Mouse (Mus musculus) embryonic facial prominence, embryonic 11.5 days (tissue): ENCODE measurements at regions not wholly inside any gene's neighbourhood (a gene's known extent, or its start where the extent isn't known, plus 50 kb on each side); places are given as distances from the start of the nearest gene placed in this dataset.

ENCODE experiments used
- ATAC-seq: fragments of 200-750 bp; cut with Nextera tagmentation; replicated peaks from 2 replicates; pipeline ENCODE4 v1.8.0; 2017; ENCODE audit warnings: low read depth; ENCODE audit not compliant: insufficient number of reproducible peaks, low FRiP score, low TSS enrichment
- DNase-seq: peaks from one replicate; pipeline ENCODE4 v3.0.0-alpha.2; 2015; ENCODE audit warnings: low spot score
- H3K27ac ChIP-seq: fragments of 300-500 bp; sonication (generic); replicated peaks from 2 replicates; pipeline ENCODE4 v1.5.1; 2014; ENCODE audit warnings: mild to moderate bottlenecking, low read depth, low read length, control low read depth
- H3K27me3 ChIP-seq: fragments of 300-500 bp; sonication (generic); 2 replicates; pipeline ENCODE4 v1.6.1; 2014; ENCODE audit warnings: mild to moderate bottlenecking, low read length, moderate library complexity, mixed read lengths; ENCODE audit not compliant: control insufficient read depth, insufficient read depth
- H3K36me3 ChIP-seq: fragments of 300-500 bp; sonication (generic); replicated peaks from 2 replicates; pipeline ENCODE4 v1.6.1; 2014; ENCODE audit warnings: low read depth, mild to moderate bottlenecking, low read length, moderate library complexity, mixed read lengths; ENCODE audit not compliant: control insufficient read depth, insufficient read depth
- H3K4me1 ChIP-seq: fragments of 300-500 bp; sonication (generic); 2 replicates; pipeline ENCODE4 v1.6.1; 2014; ENCODE audit warnings: low read length, mixed read lengths; ENCODE audit not compliant: control insufficient read depth, insufficient read depth
- H3K4me2 ChIP-seq: fragments of 300-500 bp; sonication (generic); 2 replicates; pipeline ENCODE4 v1.6.1; 2014; ENCODE audit warnings: low read depth, mild to moderate bottlenecking, control low read depth, low read length, moderate library complexity
- H3K4me3 ChIP-seq: fragments of 300-500 bp; sonication (generic); 2 replicates; pipeline ENCODE4 v1.5.1; 2014; ENCODE audit warnings: low read depth, low read length, control low read depth
- H3K9ac ChIP-seq: fragments of 300-500 bp; sonication (generic); replicated peaks from 2 replicates; pipeline ENCODE4 v1.6.1; 2014; ENCODE audit warnings: mild to moderate bottlenecking, control low read depth, low read length
- H3K9me3 ChIP-seq: fragments of 300-500 bp; sonication (generic); replicated peaks from 2 replicates; pipeline ENCODE4 v1.6.1; 2016; ENCODE audit warnings: mild to moderate bottlenecking, low read length, inconsistent platforms, mixed read lengths; ENCODE audit not compliant: control insufficient read depth
- WGBS: fragments of 180-500 bp; shearing (Covaris S2); extraction: QIAGEN DNeasy Blood & Tissue Kit; methylation state at CpG from one replicate; pipeline ENCODE4 v1.1.7; 2014; 5-methylcytosine and 5-hydroxymethylcytosine counted together

DNA sequence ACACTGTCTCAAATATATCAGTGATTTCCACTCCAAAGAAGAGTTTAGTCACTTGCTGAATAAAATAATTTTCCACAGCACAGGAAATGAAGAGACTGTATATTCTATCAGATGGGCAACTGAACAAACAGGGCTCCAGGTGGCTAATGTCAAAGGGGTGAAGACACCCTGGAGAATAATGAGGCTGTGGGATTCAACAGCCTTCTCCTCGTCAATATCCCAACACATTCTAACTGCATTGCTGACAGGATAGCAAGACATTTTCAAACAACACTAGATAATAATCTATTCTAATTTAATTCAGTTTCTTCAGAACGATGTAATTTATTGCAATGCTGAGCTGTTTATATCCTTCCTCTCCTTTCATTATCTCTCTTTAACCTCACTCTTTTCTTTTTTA lies 134.4 kb upstream of the Klhl13 start:
- Histone ChIP-seq H3K4me1 (no peaks in the 10 kb centered on the region), H3K4me3 (no peak overlapping the region), H3K9me3 (no peaks in the 10 kb centered on the region), H3K9ac (no peak overlapping the region), H3K4me2 (no peak overlapping the region), H3K27me3 (no peaks in the 10 kb centered on the region), H3K36me3 (no peaks in the 10 kb centered on the region), H3K27ac (no peak overlapping the region)
- ATAC-seq (no peak), DNase-seq (no peak)
- WGBS = 58% methylated on average over 2 of the region's 2 CpGs

DNA sequence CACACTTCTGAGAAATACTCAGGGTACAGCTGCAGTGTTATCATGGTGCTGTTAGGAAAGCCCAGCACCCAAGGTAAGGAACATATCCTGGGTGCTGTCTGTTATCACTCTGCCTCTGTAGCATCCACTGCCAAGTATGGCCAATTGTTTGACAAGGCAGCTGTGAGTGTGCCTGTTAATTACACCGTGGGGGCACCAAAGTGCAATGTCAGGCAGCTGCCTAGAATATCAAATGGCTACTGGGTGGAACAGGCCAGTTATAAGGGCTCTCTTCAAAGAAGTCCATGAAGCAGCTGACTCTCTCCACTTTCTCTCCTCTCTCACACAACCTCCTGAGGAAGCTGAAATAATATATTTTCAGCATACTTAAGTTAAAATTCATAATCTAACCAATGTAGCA lies 130.3 kb upstream of the Klhl13 start:
- Histone ChIP-seq H3K4me3 (no peak overlapping the region), H3K27me3 (no peaks in the 10 kb centered on the region), H3K27ac (no peak overlapping the region), H3K36me3 (no peaks in the 10 kb centered on the region), H3K9me3 (no peaks in the 10 kb centered on the region), H3K4me2 (no peak overlapping the region), H3K9ac (no peak overlapping the region), H3K4me1 (no peaks in the 10 kb centered on the region)
- DNase-seq = no peak
- WGBS = 33% methylated on average over 1 of the region's 1 CpGs
- ATAC-seq = no peak

DNA sequence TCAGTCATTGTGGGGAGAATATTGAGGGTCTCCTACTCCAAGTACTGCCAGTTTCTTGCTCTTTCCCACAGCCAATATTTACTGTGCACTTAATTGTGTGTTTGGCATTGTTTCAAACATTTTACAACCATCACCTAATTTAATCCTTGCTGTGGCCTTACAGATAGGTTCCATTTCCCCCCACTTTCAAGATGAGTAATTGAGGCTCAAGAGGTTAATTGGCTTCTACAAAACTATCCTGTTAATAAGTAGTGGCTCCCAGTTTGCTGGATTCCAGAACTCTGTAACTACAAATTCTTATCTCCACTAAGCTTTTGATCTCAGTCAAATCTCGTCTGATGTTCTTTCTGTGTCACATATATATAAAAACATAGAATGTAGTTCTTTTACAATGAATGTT lies 112.0 kb upstream of the Klhl13 start:
- ATAC-seq = no peak
- no peak overlapping the region for H3K27ac ChIP-seq
- no peak overlapping the region for H3K4me2 ChIP-seq
- no peak overlapping the region for H3K9ac ChIP-seq
- H3K4me3 ChIP-seq = no peak overlapping the region
- no peaks in the 10 kb centered on the region for H3K27me3 ChIP-seq
- 66% methylated on average over 1 of the region's 1 CpGs for WGBS
- H3K9me3 ChIP-seq = no peaks in the 10 kb centered on the region
- H3K36me3 ChIP-seq = no peaks in the 10 kb centered on the region
- H3K4me1 ChIP-seq = no peaks in the 10 kb centered on the region
- no peak for DNase-seq

DNA sequence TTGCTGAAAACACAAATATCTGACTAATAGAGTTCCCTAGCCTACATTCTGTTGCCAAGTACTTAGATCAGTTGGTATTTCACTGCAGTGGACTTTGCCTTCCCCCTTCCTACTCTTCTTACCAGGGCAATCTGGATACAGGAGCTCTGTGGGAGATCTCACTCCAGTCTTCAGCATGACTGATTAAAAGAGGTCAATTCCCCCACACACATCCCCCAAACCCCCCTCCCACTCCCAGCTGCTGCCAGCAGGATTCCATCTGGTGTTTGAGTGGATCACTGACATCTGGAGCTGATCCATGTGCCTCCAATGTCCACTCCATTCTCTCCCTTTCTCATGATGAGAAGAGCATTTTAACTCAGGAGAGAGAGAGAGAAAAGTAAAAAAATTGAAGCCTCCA lies 101.1 kb upstream of the Klhl13 start:
- Histone ChIP-seq H3K36me3 (no peaks in the 10 kb centered on the region), H3K4me2 (no peak overlapping the region), H3K27ac (no peak overlapping the region), H3K4me1 (no peaks in the 10 kb centered on the region), H3K9ac (no peak overlapping the region), H3K4me3 (no peak overlapping the region), H3K27me3 (no peaks in the 10 kb centered on the region), H3K9me3 (no peaks in the 10 kb centered on the region)
- peak; percentile 18 for DNase-seq
- no peak for ATAC-seq

DNA sequence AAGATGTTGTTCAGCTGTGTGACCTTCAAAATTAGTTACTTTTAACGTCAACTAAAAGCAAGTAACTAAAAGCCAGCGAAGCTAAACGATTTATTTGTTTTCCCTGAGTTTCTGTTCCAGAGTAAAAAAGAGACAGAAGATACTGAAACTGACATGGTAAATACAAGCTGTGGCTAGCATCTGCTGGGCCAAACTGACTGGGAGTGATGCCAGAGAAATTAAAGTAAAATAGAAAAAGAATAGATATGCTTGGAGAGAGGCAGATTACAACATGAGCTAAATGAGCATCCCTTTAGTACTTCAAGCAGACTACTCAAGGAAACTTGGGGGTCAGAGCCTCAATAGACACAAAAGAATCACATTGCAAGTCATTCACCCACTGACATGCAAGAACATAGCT lies 88.7 kb upstream of the Klhl13 start:
- Histone ChIP-seq H3K4me3 (no peak overlapping the region), H3K27me3 (no peaks in the 10 kb centered on the region), H3K36me3 (no peaks in the 10 kb centered on the region), H3K9ac (no peak overlapping the region), H3K9me3 (no peaks in the 10 kb centered on the region), H3K27ac (no peak overlapping the region), H3K4me1 (no peaks in the 10 kb centered on the region), H3K4me2 (no peak overlapping the region)
- ATAC-seq (no peak), DNase-seq (no peak)
- 88% methylated on average over 3 of the region's 3 CpGs for WGBS

GRCm38 (mm10) chrX:23422746-23423145 lies 57.9 kb upstream of the Klhl13 start:
- Histone ChIP-seq H3K9ac (no peak overlapping the region), H3K4me3 (no peak overlapping the region), H3K27me3 (no peaks in the 10 kb centered on the region), H3K4me2 (no peak overlapping the region), H3K9me3 (no peaks in the 10 kb centered on the region), H3K27ac (no peak overlapping the region), H3K4me1 (no peaks in the 10 kb centered on the region), H3K36me3 (no peaks in the 10 kb centered on the region)
- ATAC-seq (no peak; the same call in 1 of the 2 replicates), DNase-seq (peak; percentile 8)
- WGBS = 41% methylated on average over 1 of the region's 1 CpGs

- Histone ChIP-seq H3K4me3 (no peak overlapping the region), H3K27ac (no peak overlapping the region), H3K4me2 (no peak overlapping the region), H3K9me3 (no peaks in the 10 kb centered on the region), H3K27me3 (no peaks in the 10 kb centered on the region), H3K9ac (no peak overlapping the region), H3K4me1 (no peaks in the 10 kb centered on the region), H3K36me3 (no peaks in the 10 kb centered on the region)
- no peak for DNase-seq
- WGBS = 85% methylated on average over 1 of the region's 1 CpGs
- no peak for ATAC-seq
Observed at GRCm38 (mm10) chrX:23417525-23417924, 52.6 kb upstream of the Klhl13 start.
